Mouse (Mus musculus) left cerebral cortex, adult 11 months (tissue): ENCODE data around the gene Pik3ap1.
"Not testable (repeated sequence)": the region's sequence is repeated elsewhere in the genome, so short reads cannot be mapped to it uniquely, and the experiment has no call there.

Source experiments
- DNase-seq: peaks from one replicate; pipeline ENCODE4 v3.0.0; 2022; ENCODE audit warnings: low spot score

Gene Pik3ap1

DNA sequence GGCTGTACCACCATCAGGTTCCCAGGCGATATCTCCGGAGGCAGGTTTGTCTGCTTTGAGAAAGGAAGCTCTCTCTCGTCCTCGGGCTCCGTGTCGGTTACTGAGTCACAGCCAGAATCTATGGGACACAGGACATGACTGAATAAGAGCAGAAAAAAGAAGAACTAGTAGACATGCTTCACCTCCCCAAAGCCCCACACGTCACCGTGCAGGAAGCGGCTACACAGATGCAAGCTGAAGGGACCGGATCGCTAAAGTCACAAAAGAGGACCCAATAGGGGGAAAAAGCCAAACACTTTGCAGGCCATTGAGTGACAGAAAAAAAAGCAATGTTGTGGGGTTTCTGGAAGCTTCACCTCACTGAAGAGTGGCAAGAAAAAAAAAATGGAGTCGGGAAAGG is 52.7 kb downstream of the Pik3ap1 start:
- no peak for DNase-seq

DNA sequence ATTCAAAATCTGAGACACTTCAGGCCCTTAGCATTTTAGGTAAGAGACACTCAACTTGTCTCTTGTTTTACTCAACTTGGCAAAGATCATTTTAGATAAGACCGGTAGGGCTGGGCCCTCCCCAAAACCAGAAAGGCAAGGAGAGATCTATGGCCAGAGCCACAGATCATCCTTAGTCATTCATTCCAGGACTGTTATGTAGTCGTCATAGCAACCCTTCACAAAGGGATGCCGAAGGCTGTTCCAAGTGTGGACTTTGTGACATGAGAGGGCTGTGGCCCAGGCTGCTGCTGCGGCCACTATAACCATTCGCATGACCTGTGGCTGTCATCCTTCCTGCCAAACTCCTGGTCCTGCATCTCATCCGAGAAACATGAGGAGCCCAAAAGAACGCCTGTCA is 54.5 kb downstream of the Pik3ap1 start:
- DNase-seq: no peak

GRCm38 (mm10) chr19:41329961-41330360 is 54.9 kb downstream of the Pik3ap1 start:
- DNase-seq: no peak

DNA sequence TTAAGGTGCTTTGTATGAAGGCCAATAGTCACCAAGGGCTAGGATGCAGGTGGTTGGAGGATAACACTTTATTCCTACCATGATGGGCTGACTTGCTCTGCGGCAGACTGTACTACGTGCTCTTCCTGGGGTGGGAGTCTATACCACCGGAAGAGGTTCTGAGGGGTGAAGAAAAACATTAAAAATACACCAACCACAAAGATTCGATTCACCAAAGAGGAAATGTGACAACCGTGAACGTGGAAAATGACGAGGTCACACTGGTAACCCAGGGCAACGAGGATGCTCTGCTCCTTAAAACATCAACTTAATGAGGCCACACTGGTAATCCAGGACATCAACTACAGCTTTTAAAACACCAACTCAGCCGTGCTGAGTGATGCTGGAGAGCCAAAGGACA is 56.2 kb downstream of the Pik3ap1 start:
- no peak for DNase-seq

- DNase-seq: no peak
Observed at GRCm38 (mm10) chr19:41323813-41324212, 61.1 kb downstream of the Pik3ap1 start.

DNA sequence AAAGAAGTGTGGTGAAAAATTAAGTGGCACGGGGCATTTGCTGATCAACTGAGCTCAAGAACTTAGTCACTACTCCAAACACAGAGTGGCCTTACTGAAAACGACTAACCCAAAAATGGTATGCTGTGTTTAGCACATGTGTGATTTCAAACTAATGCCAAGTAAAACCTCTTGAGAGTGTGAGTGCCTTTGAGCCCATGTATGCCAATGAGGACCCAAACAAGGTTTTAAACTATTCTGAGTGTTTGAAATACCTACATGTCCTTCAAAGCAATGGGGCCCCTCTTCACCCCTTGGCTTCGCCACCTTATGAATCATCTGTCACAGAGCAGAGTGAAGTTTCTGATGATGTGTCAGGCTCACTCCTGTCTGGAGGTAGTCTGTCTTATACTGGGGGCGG is 61.8 kb downstream of the Pik3ap1 start:
- DNase-seq: no peak

DNA sequence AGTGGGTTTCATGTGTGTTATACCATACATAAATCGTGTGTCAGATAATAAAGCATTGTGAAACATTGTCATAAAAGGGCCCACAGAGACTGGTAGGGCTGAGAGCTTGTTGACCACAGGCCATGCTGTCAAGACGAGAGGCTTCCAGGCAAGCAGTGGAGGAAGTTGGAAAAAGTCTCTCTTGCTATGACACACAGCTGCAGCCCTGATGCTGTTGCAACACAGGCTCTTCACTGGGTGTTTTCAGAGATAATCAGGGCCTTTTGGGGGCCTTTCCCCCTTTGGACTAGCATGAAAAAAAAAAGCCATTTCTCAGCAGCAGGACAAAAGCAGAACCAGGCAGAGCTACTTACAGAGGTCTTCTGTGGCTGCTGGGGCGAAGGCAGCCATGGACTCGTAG is 63.8 kb downstream of the Pik3ap1 start:
- DNase-seq: no peak

- DNase-seq: no peak
Observed at GRCm38 (mm10) chr19:41317315-41318095, 67.4 kb downstream of the Pik3ap1 start.

DNA sequence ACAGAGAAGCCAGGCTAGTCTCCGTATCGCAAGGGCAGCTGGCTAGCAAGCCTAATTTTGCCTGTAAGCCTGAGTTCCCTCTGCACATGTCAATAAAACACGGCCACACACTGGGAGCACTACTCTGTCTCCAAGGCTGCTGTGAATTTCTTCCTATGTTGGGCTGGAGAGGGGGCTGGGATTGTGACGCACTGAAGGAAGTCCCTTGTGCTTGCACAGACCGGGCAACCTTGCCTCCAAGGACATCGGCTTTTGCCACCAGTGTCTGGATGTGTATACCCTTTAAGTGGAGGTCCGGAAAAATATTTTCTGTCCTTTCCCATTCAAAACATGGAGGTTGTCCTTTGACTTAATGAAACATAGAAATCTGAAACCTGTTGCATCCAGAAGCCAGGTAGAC is 70.2 kb downstream of the Pik3ap1 start:
- no peak for DNase-seq

DNA sequence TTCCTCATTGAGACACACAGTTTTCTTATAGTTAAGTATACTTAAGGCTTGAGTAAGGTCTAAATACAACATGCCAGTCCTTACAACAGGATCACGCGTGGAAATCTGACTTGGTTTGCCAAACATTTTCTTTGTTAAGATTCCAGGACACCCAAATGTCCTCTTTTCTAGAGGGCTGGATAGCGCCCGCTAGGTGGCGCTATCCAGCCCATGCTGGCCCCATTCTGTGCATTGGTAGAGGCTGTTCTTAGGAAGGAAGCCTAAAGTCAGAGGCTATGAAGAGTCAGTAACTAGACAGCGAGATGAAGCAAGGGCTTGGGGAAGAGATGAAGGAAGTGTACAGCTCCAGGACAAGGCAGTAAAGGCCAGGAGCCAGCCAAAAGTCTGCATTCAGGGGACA is 71.2 kb downstream of the Pik3ap1 start:
- no peak for DNase-seq

- not testable (repeated sequence) for DNase-seq
Observed at GRCm38 (mm10) chr19:41312587-41312986, 72.3 kb downstream of the Pik3ap1 start.

DNA sequence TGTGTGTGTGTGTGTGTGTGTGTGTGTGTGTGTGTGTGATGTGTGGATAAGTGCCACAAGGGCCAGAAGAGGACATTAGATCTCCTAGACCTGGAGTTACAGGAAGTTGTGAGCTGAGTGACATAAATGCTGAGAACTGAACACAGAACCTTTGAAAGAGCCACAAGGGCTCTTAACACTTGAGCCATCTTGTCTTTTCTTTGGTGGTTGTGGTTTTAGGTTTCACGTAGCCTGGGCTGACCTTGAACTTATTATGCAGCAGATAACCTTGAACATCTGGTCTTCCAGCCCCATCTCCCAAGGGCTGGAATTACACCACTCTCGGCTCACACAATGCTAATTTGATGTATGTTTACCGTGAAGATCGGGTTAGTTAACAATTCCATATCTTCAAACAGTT is 72.9 kb downstream of the Pik3ap1 start:
- DNase-seq: no peak

- peak; percentile 29 for DNase-seq
Observed at GRCm38 (mm10) chr19:41310971-41311703, 73.8 kb downstream of the Pik3ap1 start.

DNA sequence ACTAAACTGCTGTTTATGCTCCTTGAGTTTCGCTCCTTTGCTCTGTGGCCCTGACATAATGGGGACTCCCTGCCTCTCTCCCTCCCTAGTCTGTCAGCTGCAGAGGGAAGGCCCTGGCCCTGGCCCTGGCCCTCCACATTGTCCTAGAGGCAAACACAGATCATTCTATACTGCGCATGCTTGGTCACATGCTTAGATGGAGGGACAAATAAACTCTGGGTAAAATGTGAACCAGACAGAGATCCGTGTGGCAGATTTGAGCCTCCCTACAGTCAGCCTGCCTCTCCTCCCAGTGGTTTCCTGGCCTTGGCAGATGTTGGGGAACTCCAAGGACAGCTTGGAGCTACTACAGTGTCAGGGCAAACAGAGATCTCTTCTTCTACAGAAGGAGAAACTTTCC is 81.0 kb downstream of the Pik3ap1 start:
- no peak for DNase-seq

GRCm38 (mm10) chr19:41303433-41303832 is 81.5 kb downstream of the Pik3ap1 start:
- DNase-seq: no peak

GRCm38 (mm10) chr19:41301856-41302255 is 83.0 kb downstream of the Pik3ap1 start:
- no peak for DNase-seq

- DNase-seq: no peak
Observed at GRCm38 (mm10) chr19:41299446-41299845, 85.5 kb downstream of the Pik3ap1 start.

- no peak for DNase-seq
Observed at GRCm38 (mm10) chr19:41290952-41291619, 93.8 kb downstream of the Pik3ap1 start.

DNA sequence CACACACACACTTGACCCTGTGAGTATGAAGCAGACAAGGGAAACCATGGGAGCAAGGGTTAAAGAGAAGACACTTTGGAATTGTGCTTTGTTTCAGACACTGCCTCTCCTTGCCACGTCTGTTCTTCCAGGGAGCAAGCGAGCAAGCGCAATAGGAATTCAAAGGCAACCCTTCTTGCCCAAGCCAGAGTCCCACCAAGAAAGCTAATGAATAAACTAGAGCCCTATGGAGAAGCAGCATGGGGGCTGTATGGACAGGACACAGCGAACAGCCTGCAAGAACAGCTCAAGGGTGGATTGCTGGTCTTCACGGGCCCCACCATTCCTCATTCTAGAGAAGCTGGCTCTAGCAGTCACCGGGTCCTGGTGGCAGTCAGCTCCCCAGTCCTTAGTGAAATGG is 96.3 kb downstream of the Pik3ap1 start:
- no peak for DNase-seq

- no peak for DNase-seq
Observed at GRCm38 (mm10) chr19:41287224-41287623, 97.7 kb downstream of the Pik3ap1 start.

- no peak for DNase-seq
Observed at GRCm38 (mm10) chr19:41284515-41284914, 100.4 kb downstream of the Pik3ap1 start.

GRCm38 (mm10) chr19:41282718-41283117 is 102.2 kb downstream of the Pik3ap1 start:
- DNase-seq: no peak

- DNase-seq: no peak
Observed at GRCm38 (mm10) chr19:41282216-41282615, 102.7 kb downstream of the Pik3ap1 start.
